Mouse (Mus musculus) adrenal gland, adult 2 months (tissue): ENCODE measurements around the gene Exoc5. TPM values are rescaled to one million over a fixed set of nuclear protein-coding genes. Genes with fewer than 3 reads are reported as not detected.

Source experiments
- DNase-seq: peaks from one replicate; pipeline ENCODE4 v3.0.0; 2021
- polyA plus RNA-seq: library from polyadenylated mRNA; depleted of rRNA; stranded (reverse); fragments of >200 nt; gene quantifications from 2 replicates; pipeline ENCODE4 v1.2.3, GENCODE M21; 2012; rRNA removed
- total RNA-seq, 2 experiments: library from RNA; stranded (reverse); gene quantifications; 2 replicates each; pipeline ENCODE4 v1.2.3; 2021

Gene Exoc5
- total and polyA plus RNA-seq, 3 experiments = 10.2 to 36.2 (median 31.1) TPM

- no peak for DNase-seq
These were observed 58.5 kb downstream of the Exoc5 start for GRCm38 (mm10) chr14:49007979-49008378.

- no peak for DNase-seq
These were observed 64.8 kb downstream of the Exoc5 start for GRCm38 (mm10) chr14:49001655-49002054.

GRCm38 (mm10) chr14:48998795-48999194 is 67.7 kb downstream of the Exoc5 start:
- no peak for DNase-seq

- DNase-seq = no peak
These were observed 72.6 kb downstream of the Exoc5 start for GRCm38 (mm10) chr14:48993861-48994260.

GRCm38 (mm10) chr14:48992070-48992580 is 74.3 kb downstream of the Exoc5 start:
- no peak for DNase-seq

GRCm38 (mm10) chr14:48991144-48991522 is 75.3 kb downstream of the Exoc5 start:
- DNase-seq = no peak

- peak; percentile 43 for DNase-seq
These were observed 75.8 kb downstream of the Exoc5 start for GRCm38 (mm10) chr14:48990471-48991143.

GRCm38 (mm10) chr14:48989831-48990230 is 76.6 kb downstream of the Exoc5 start:
- no peak for DNase-seq

GRCm38 (mm10) chr14:48986231-48986630 is 80.2 kb downstream of the Exoc5 start:
- no peak for DNase-seq

- peak; percentile 4 for DNase-seq
These were observed 80.8 kb downstream of the Exoc5 start for GRCm38 (mm10) chr14:48985673-48986072.

- DNase-seq = no peak
These were observed 87.5 kb downstream of the Exoc5 start for GRCm38 (mm10) chr14:48978971-48979388.

- no peak for DNase-seq
These were observed 94.9 kb downstream of the Exoc5 start for GRCm38 (mm10) chr14:48971546-48971945.

GRCm38 (mm10) chr14:48968670-48969069 is 97.8 kb downstream of the Exoc5 start:
- no peak for DNase-seq

Other genes with a start within 250 kb of the Exoc5 start
- gene Ap5m1, start 556 bp downstream of the Exoc5 start, total RNA-seq = 10 to 100 TPM; 22.1 to 22.2 TPM
- gene Ap5m1, start 556 bp downstream of the Exoc5 start, polyA plus RNA-seq = 3.8 and 5.2 TPM in 2 replicates
- 10 to 100 TPM; 27.0 to 31.2 TPM for gene Naa30, start 105.6 kb upstream of the Exoc5 start, total RNA-seq
- 4.3 and 4.4 TPM in 2 replicates for gene Naa30, start 105.6 kb upstream of the Exoc5 start, polyA plus RNA-seq
- not detected for gene ccdc198, start 178.8 kb upstream of the Exoc5 start, total RNA-seq
- gene ccdc198, start 178.8 kb upstream of the Exoc5 start, polyA plus RNA-seq = not detected in 2 replicates